In the genomic region with DNA sequence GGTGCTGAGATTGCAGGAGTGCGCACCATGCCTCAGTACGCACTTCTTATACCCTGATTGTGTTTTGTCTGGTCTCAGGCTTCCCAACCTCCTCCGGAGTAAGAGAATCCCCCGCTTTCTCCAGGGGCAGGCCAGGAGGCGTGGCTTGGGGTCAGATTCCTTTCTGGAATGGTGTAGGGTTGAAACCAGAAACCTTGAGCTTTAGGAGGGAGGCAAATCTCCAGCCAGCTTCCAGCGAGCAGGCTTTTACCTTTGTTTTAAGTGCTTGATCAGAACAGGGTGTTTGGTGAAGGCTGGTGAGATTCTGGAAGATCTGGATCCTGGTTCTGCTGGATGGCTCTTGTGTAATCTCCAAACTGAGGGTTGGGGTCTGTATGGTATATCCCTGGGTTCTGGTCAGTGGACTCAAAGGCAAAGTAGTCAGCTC, we compare ENCODE assay signal across 9 mouse cellular contexts. TPM values are rescaled to one million over a fixed set of nuclear protein-coding genes. Genes with fewer than 3 reads are reported as not detected.
DNase-seq lines count a peak whose midpoint lies in the region; ATAC-seq and TF ChIP-seq lines count a peak whose summit lies in the region.
"Had no signal": no experiment of that assay in that cellular context is flagged by ENCODE, and none has a peak within 500 bp of the region (broad histone marks: within the 10 kb centered on the region; RNA-seq: fewer than 3 reads in every experiment).

No protein-coding gene starts in this region.

- WGBS in kidney, adult 2 months = 37% methylated on average over 6 of the region's 6 CpGs
- 2% methylated on average over 6 of the region's 6 CpGs for WGBS in embryonic facial prominence, embryonic 12.5 days
- 11% methylated on average over 6 of the region's 6 CpGs for WGBS in intestine, embryonic 14.5 days
- WGBS in midbrain, postnatal 0 days = 16% methylated on average over 6 of the region's 6 CpGs
- WGBS in thymus, adult 2 months = 89% methylated on average over 6 of the region's 6 CpGs

- no peak overlapping the region for H3K9ac ChIP-seq in embryonic facial prominence, embryonic 12.5 days
- no peak overlapping the region; the same call in 1 of the 2 replicates for H3K9ac ChIP-seq in intestine, embryonic 14.5 days (ENCODE audit: low read length)
- peak overlapping the region; percentile 24; the same call in 1 of the 2 replicates for H3K9ac ChIP-seq in midbrain, postnatal 0 days (replicated peaks; ENCODE audit: low read length, poor library complexity, severe bottlenecking)

- H3K4me3 ChIP-seq in kidney, adult 2 months (ENCODE audit: insufficient read depth, low read depth, low read length) = no peak overlapping the region
- peak overlapping the region; percentile 16 for H3K4me3 ChIP-seq in embryonic facial prominence, embryonic 12.5 days
- H3K4me3 ChIP-seq in intestine, embryonic 14.5 days (ENCODE audit: low read depth, low read length) = peak overlapping the region; percentile 21; the same call in 1 of the 2 replicates
- H3K4me3 ChIP-seq in midbrain, postnatal 0 days (ENCODE audit: low read depth, low read length) = no peak overlapping the region
- H3K4me3 ChIP-seq in thymus, adult 2 months (ENCODE audit: control insufficient read depth, insufficient read depth, low read length) = no peak overlapping the region

- peak; percentile 15 for DNase-seq in kidney, adult 2 months
- DNase-seq in kidney, adult 11 months = no peak
- DNase-seq in intestine, embryonic 14.5 days (ENCODE audit: low spot score) = peak; percentile 79
- no peak for DNase-seq in midbrain, postnatal 0 days (ENCODE audit: low spot score)
- no peak for DNase-seq in right cerebral cortex, adult 2 months (ENCODE audit: low spot score in 2 of 2)
- no peak for DNase-seq in cerebellum, postnatal 4 days (ENCODE audit: low spot score in 2 of 2)
- no peak for DNase-seq in thymus, adult 2 months

- no peaks in the 10 kb centered on the region for H3K9me3 ChIP-seq in embryonic facial prominence, embryonic 12.5 days
- no peaks in the 10 kb centered on the region for H3K9me3 ChIP-seq in intestine, embryonic 14.5 days (ENCODE audit: control insufficient read depth, low read length)
- H3K9me3 ChIP-seq in midbrain, postnatal 0 days (ENCODE audit: low read length) = no peaks in the 10 kb centered on the region

- no peak overlapping the region for H3K27ac ChIP-seq in kidney, adult 2 months (ENCODE audit: insufficient read depth, low read depth, low read length)
- H3K27ac ChIP-seq in embryonic facial prominence, embryonic 12.5 days = peak overlapping the region; percentile 97
- H3K27ac ChIP-seq in intestine, embryonic 14.5 days (ENCODE audit: low read depth) = peak overlapping the region; percentile 79
- H3K27ac ChIP-seq in midbrain, postnatal 0 days (ENCODE audit: low read depth, low read length) = peak overlapping the region; percentile 26; the same call in 1 of the 2 replicates
- H3K27ac ChIP-seq in thymus, adult 2 months (ENCODE audit: control insufficient read depth, insufficient read depth, low read length) = no peak overlapping the region

- no peak for TF ChIP-seq CTCF in kidney, adult 2 months (conservative IDR thresholded peaks at IDR 0.05; ENCODE audit: insufficient read depth, insufficient read length, low read depth, low read length)
- no peak for TF ChIP-seq CTCF in midbrain, postnatal 0 days (IDR thresholded peaks at IDR 0.05)
- TF ChIP-seq CTCF in thymus, adult 2 months (IDR thresholded peaks at IDR 0.05; ENCODE audit: borderline replicate concordance, control insufficient read depth, extremely low read depth, insufficient read depth, low read length, poor library complexity) = no peak

- H3K27me3 ChIP-seq in kidney, adult 2 months (replicated peaks; ENCODE audit: control insufficient read depth, insufficient read depth, low read length) = no peaks in the 10 kb centered on the region
- H3K27me3 ChIP-seq in embryonic facial prominence, embryonic 12.5 days = no peaks in the 10 kb centered on the region
- no peaks in the 10 kb centered on the region for H3K27me3 ChIP-seq in intestine, embryonic 14.5 days (replicated peaks; ENCODE audit: control insufficient read depth, insufficient read depth, low read length)
- H3K27me3 ChIP-seq in midbrain, postnatal 0 days (ENCODE audit: insufficient read depth, low read length) = no peaks in the 10 kb centered on the region
- H3K27me3 ChIP-seq in thymus, adult 2 months (ENCODE audit: control insufficient read depth, insufficient read depth, low read length) = no peaks in the 10 kb centered on the region

- H3K36me3 ChIP-seq in kidney, adult 2 months (ENCODE audit: control insufficient read depth, insufficient read depth, low read length) = no peaks in the 10 kb centered on the region
- 0 out of 2 replicates have a peak, but pooled peaks cover 4% of the 10 kb centered on the region for H3K36me3 ChIP-seq in embryonic facial prominence, embryonic 12.5 days
- no peaks in the 10 kb centered on the region for H3K36me3 ChIP-seq in intestine, embryonic 14.5 days (ENCODE audit: control insufficient read depth, insufficient read depth, low read length)
- peaks cover 5% of the 10 kb centered on the region; the same call in 1 of the 2 replicates for H3K36me3 ChIP-seq in midbrain, postnatal 0 days (ENCODE audit: insufficient read depth, low read length)
- no peaks in the 10 kb centered on the region for H3K36me3 ChIP-seq in thymus, adult 2 months (ENCODE audit: control insufficient read depth, insufficient read depth, low read length)

- ATAC-seq in embryonic facial prominence, embryonic 12.5 days (ENCODE audit: insufficient number of reproducible peaks, insufficient read depth, low FRiP score, low TSS enrichment) = peak; percentile 85
- peak; percentile 75 for ATAC-seq in intestine, embryonic 14.5 days (replicated peaks; ENCODE audit: low FRiP score, low TSS enrichment, low read depth)
- ATAC-seq in midbrain, postnatal 0 days (ENCODE audit: low FRiP score) = no peak

- H3K4me1 ChIP-seq in kidney, adult 2 months (ENCODE audit: control insufficient read depth, insufficient read depth, low read length) = no peaks in the 10 kb centered on the region
- H3K4me1 ChIP-seq in embryonic facial prominence, embryonic 12.5 days = peaks cover 23% of the 10 kb centered on the region
- H3K4me1 ChIP-seq in intestine, embryonic 14.5 days (replicated peaks; ENCODE audit: control insufficient read depth, insufficient read depth, low read length) = peaks cover 19% of the 10 kb centered on the region
- peaks cover 11% of the 10 kb centered on the region; the same call in 1 of the 2 replicates for H3K4me1 ChIP-seq in midbrain, postnatal 0 days (ENCODE audit: insufficient read depth, low read length)
- no peaks in the 10 kb centered on the region for H3K4me1 ChIP-seq in thymus, adult 2 months (replicated peaks; ENCODE audit: control insufficient read depth, insufficient read depth, low read length)

- peak overlapping the region; percentile 36 for H3K4me2 ChIP-seq in embryonic facial prominence, embryonic 12.5 days (replicated peaks)
- H3K4me2 ChIP-seq in intestine, embryonic 14.5 days (ENCODE audit: low read length) = peak overlapping the region; percentile 45
- H3K4me2 ChIP-seq in midbrain, postnatal 0 days (ENCODE audit: low read depth, low read length, poor library complexity, severe bottlenecking) = peak overlapping the region; percentile 22

- no peak for TF ChIP-seq POLR2A in kidney, adult 2 months (IDR thresholded peaks at IDR 0.05; ENCODE audit: low read depth, low read length)
- no peak for TF ChIP-seq POLR2A in thymus, adult 2 months (IDR thresholded peaks at IDR 0.05; ENCODE audit: control insufficient read depth, extremely low read depth, insufficient read depth, low read length, poor library complexity)

RNA-seq across cellular contexts. Expression of a gene that starts 5.1 kb away (rescaled TPM):
- 23.5 and 29.8 TPM in 2 replicates for polyA plus RNA-seq in kidney, adult 2 months (2012; rRNA removed)
- polyA plus RNA-seq in embryonic facial prominence, embryonic 12.5 days (2016; fragmentation: Nextera tagmentation; extraction: Ambion mirVana) = 22.4 and 24.3 TPM in 2 replicates
- polyA plus RNA-seq in intestine, embryonic 14.5 days (2014; fragmentation: Nextera tagmentation; extraction: Ambion mirVana) = 10.8 and 11.4 TPM in 2 replicates
- 90.0 and 103 TPM in 2 replicates for total RNA-seq in midbrain, postnatal 0 days (2014; rRNA removed)
- 15.3 and 15.6 TPM in 2 replicates for polyA plus RNA-seq in midbrain, postnatal 0 days (2015; fragmentation: Nextera tagmentation; extraction: Ambion mirVana)
- 11.9 and 14.8 TPM in 2 replicates for polyA plus RNA-seq in thymus, adult 2 months (2012; rRNA removed)

RNA-seq across cellular contexts. Expression of a gene that starts 16.2 kb away (rescaled TPM):
- 0.28 and 0.35 TPM in 2 replicates for polyA plus RNA-seq in kidney, adult 2 months (2012; rRNA removed)
- 2.7 and 4.0 TPM in 2 replicates for polyA plus RNA-seq in embryonic facial prominence, embryonic 12.5 days (2016; fragmentation: Nextera tagmentation; extraction: Ambion mirVana)
- 1.5 and 1.6 TPM in 2 replicates for polyA plus RNA-seq in intestine, embryonic 14.5 days (2014; fragmentation: Nextera tagmentation; extraction: Ambion mirVana)
- 105 and 106 TPM in 2 replicates for total RNA-seq in midbrain, postnatal 0 days (2014; rRNA removed)
- 131 and 143 TPM in 2 replicates for polyA plus RNA-seq in midbrain, postnatal 0 days (2015; fragmentation: Nextera tagmentation; extraction: Ambion mirVana)
- polyA plus RNA-seq in thymus, adult 2 months (2012; rRNA removed) = 0.08 and 0.13 TPM in 2 replicates

RNA-seq across cellular contexts. Expression of a gene that starts 20.9 kb away (rescaled TPM):
- 0.08 TPM in 1 of 2 replicates, not detected in the other for polyA plus RNA-seq in kidney, adult 2 months (2012; rRNA removed)
- polyA plus RNA-seq in embryonic facial prominence, embryonic 12.5 days (2016; fragmentation: Nextera tagmentation; extraction: Ambion mirVana) = 1.0 and 1.9 TPM in 2 replicates
- 0.62 and 0.71 TPM in 2 replicates for polyA plus RNA-seq in intestine, embryonic 14.5 days (2014; fragmentation: Nextera tagmentation; extraction: Ambion mirVana)
- 2.0 and 2.5 TPM in 2 replicates for total RNA-seq in midbrain, postnatal 0 days (2014; rRNA removed)
- polyA plus RNA-seq in midbrain, postnatal 0 days (2015; fragmentation: Nextera tagmentation; extraction: Ambion mirVana) = 5.7 and 7.0 TPM in 2 replicates
- polyA plus RNA-seq in thymus, adult 2 months (2012; rRNA removed) = 0.08 TPM in 1 of 2 replicates, not detected in the other

RNA-seq across cellular contexts. Expression of a gene that starts 24.3 kb away (rescaled TPM):
- polyA plus RNA-seq in kidney, adult 2 months (2012; rRNA removed) = 48.9 and 50.2 TPM in 2 replicates
- 317 and 337 TPM in 2 replicates for polyA plus RNA-seq in embryonic facial prominence, embryonic 12.5 days (2016; fragmentation: Nextera tagmentation; extraction: Ambion mirVana)
- polyA plus RNA-seq in intestine, embryonic 14.5 days (2014; fragmentation: Nextera tagmentation; extraction: Ambion mirVana) = 198 and 203 TPM in 2 replicates
- total RNA-seq in midbrain, postnatal 0 days (2014; rRNA removed) = 595 and 661 TPM in 2 replicates
- polyA plus RNA-seq in midbrain, postnatal 0 days (2015; fragmentation: Nextera tagmentation; extraction: Ambion mirVana) = 604 and 629 TPM in 2 replicates
- polyA plus RNA-seq in thymus, adult 2 months (2012; rRNA removed) = 138 and 140 TPM in 2 replicates

RNA-seq across cellular contexts. Expression of a gene that starts 47.5 kb away (rescaled TPM):
- polyA plus RNA-seq in kidney, adult 2 months (2012; rRNA removed) = not detected in 2 replicates
- polyA plus RNA-seq in embryonic facial prominence, embryonic 12.5 days (2016; fragmentation: Nextera tagmentation; extraction: Ambion mirVana) = 0.86 TPM in 1 of 2 replicates, not detected in the other
- polyA plus RNA-seq in intestine, embryonic 14.5 days (2014; fragmentation: Nextera tagmentation; extraction: Ambion mirVana) = not detected in 2 replicates
- not detected in 2 replicates for total RNA-seq in midbrain, postnatal 0 days (2014; rRNA removed)
- not detected in 2 replicates for polyA plus RNA-seq in midbrain, postnatal 0 days (2015; fragmentation: Nextera tagmentation; extraction: Ambion mirVana)
- 13.4 and 20.6 TPM in 2 replicates for polyA plus RNA-seq in thymus, adult 2 months (2012; rRNA removed)
- total RNA-seq: left cerebral cortex, postnatal 10 days had no signal

Comparison
In these comparisons a context has a peak if more than half of its experiments do, and no peak if none do; other contexts are left out.
1. DNase-seq: peak in kidney, adult 2 months (single experiment) and intestine, embryonic 14.5 days (single experiment); none in kidney, adult 11 months (single experiment), midbrain, postnatal 0 days (single experiment), right cerebral cortex, adult 2 months (0 of 2), cerebellum, postnatal 4 days (0 of 2) and thymus, adult 2 months (single experiment).
2. H3K27ac ChIP-seq: peak in embryonic facial prominence, embryonic 12.5 days (single experiment), intestine, embryonic 14.5 days (single experiment) and midbrain, postnatal 0 days (single experiment); none in kidney, adult 2 months (single experiment) and thymus, adult 2 months (single experiment).
3. H3K4me3 ChIP-seq: peak in embryonic facial prominence, embryonic 12.5 days (single experiment) and intestine, embryonic 14.5 days (single experiment); none in kidney, adult 2 months (single experiment), midbrain, postnatal 0 days (single experiment) and thymus, adult 2 months (single experiment).
4. RNA of a gene that starts 16.2 kb away (polyA plus RNA-seq): 131 to 143 TPM in midbrain, postnatal 0 days; 2.7 to 4.0 TPM in embryonic facial prominence, embryonic 12.5 days, 1.5 to 1.6 TPM in intestine, embryonic 14.5 days, 0.28 to 0.35 TPM in kidney, adult 2 months and 0.08 to 0.13 TPM in thymus, adult 2 months; every median in the first group is over 10 times any median in the second.
5. Peak in every context shown above with its lines, with median percentiles within 50 percentile points of each other: H3K4me2 ChIP-seq.